Mouse (Mus musculus) lung, adult 2 months (tissue): ENCODE data around the gene Smarcc1. TPM values are rescaled to one million over a fixed set of nuclear protein-coding genes. Genes with fewer than 3 reads are reported as not detected.

Experiments
- DNase-seq: peaks from one replicate; pipeline ENCODE4 v3.0.0; 2022
- H3K4me1 ChIP-seq: fragments of 200-500 bp; 2 replicates; pipeline ENCODE4 v1.6.1; 2011; ENCODE audit warnings: low read length; ENCODE audit not compliant: control insufficient read depth, insufficient read depth
- H3K4me3 ChIP-seq: fragments of 200-500 bp; replicated peaks from 2 replicates; pipeline ENCODE3; 2011; ENCODE audit warnings: low read depth, mild to moderate bottlenecking, control low read depth, low read length; ENCODE audit errors: extremely low read depth
- CTCF ChIP-seq: fragments of 200-500 bp; IDR thresholded peaks from 2 replicates; pipeline ENCODE4 v1.5.1; 2011; ENCODE audit warnings: mild to moderate bottlenecking, low read length, control low read depth; ENCODE audit not compliant: insufficient read depth
- POLR2A ChIP-seq: fragments of 200-500 bp; IDR thresholded peaks from 2 replicates; pipeline ENCODE4 v1.6.1; 2011; ENCODE audit warnings: low read depth, mild to moderate bottlenecking, control low read depth, low read length, borderline replicate concordance; ENCODE audit errors: extremely low read depth
- WGBS: fragments of 180-500 bp; shearing (Covaris S2); methylation state at CpG from one replicate; pipeline ENCODE4 v1.1.7; 2018; 5-methylcytosine and 5-hydroxymethylcytosine counted together
- polyA plus RNA-seq: library from polyadenylated mRNA; depleted of rRNA; stranded (reverse); fragments of >200 nt; gene quantifications from 2 replicates; pipeline ENCODE4 v1.2.3, GENCODE M21; 2012

Gene Smarcc1
- polyA plus RNA-seq, 1 experiment: 11.9 TPM

GRCm38 (mm10) chr9:110229112-110229511 is 111.6 kb downstream of the Smarcc1 start:
- TF ChIP-seq POLR2A (no peak), CTCF (no peak)
- WGBS: 64% methylated on average over 1 of the region's 1 CpGs
- H3K4me3 ChIP-seq: no peak overlapping the region
- no peaks in the 10 kb centered on the region; the same call in 1 of the 2 replicates for H3K4me1 ChIP-seq
- DNase-seq: no peak

- no peak for DNase-seq
- H3K4me1 ChIP-seq: no peaks in the 10 kb centered on the region; the same call in 1 of the 2 replicates
- TF ChIP-seq POLR2A (no peak), CTCF (no peak)
- WGBS: 66% methylated on average over 10 of the region's 10 CpGs
- H3K4me3 ChIP-seq: no peak overlapping the region
Measured at GRCm38 (mm10) chr9:110229566-110230248, 112.2 kb downstream of the Smarcc1 start.

- Histone ChIP-seq H3K4me1 (no peaks in the 10 kb centered on the region; the same call in 1 of the 2 replicates), H3K4me3 (no peak overlapping the region)
- 70% methylated on average over 16 of the region's 16 CpGs for WGBS
- no peak for TF ChIP-seq CTCF
- no peak for TF ChIP-seq POLR2A
- no peak for DNase-seq
Measured at GRCm38 (mm10) chr9:110230395-110231071, 113.0 kb downstream of the Smarcc1 start.

- WGBS: 93% methylated on average over 6 of the region's 6 CpGs
- DNase-seq: no peak
- H3K4me1 ChIP-seq: no peaks in the 10 kb centered on the region
- TF ChIP-seq CTCF: no peak
- no peak for TF ChIP-seq POLR2A
- no peak overlapping the region for H3K4me3 ChIP-seq
Measured at GRCm38 (mm10) chr9:110234962-110235361, 117.5 kb downstream of the Smarcc1 start.

GRCm38 (mm10) chr9:110243221-110243833 is 125.8 kb downstream of the Smarcc1 start, which contains the start of gene Cspg5:
Gene Cspg5 (plus strand): TSS chr9:110243783.
- WGBS: 83% methylated on average over 7 of the region's 7 CpGs
- Histone ChIP-seq H3K4me1 (peaks cover 5% of the 10 kb centered on the region), H3K4me3 (no peak within 1 kb of the TSS)
- TF ChIP-seq POLR2A (no peak), CTCF (no peak)
- no peak for DNase-seq

- peaks cover 5% of the 10 kb centered on the region for H3K4me1 ChIP-seq
- 27% methylated on average over 7 of the region's 7 CpGs for WGBS
- TF ChIP-seq POLR2A (no peak), CTCF (no peak)
- peak; percentile 6 for DNase-seq
- H3K4me3 ChIP-seq: no peak overlapping the region
Measured at GRCm38 (mm10) chr9:110244567-110244888, 127.0 kb downstream of the Smarcc1 start.

- TF ChIP-seq POLR2A: no peak
- TF ChIP-seq CTCF: no peak
- H3K4me3 ChIP-seq: peak overlapping the region; percentile 59
- WGBS: 1% methylated on average over 93 of the region's 93 CpGs
- H3K4me1 ChIP-seq: peaks cover 5% of the 10 kb centered on the region
- DNase-seq: peak; percentile 33
Measured at GRCm38 (mm10) chr9:110244889-110245589, 127.5 kb downstream of the Smarcc1 start.

- whole genome bisulfite sequencing: under 1% methylated on average over 40 of the region's 40 CpGs
- TF ChIP-seq CTCF (no peak), POLR2A (no peak)
- Histone ChIP-seq H3K4me1 (peaks cover 5% of the 10 kb centered on the region), H3K4me3 (peak overlapping the region; percentile 59)
- DNase-seq: peak; percentile 36
Measured at GRCm38 (mm10) chr9:110245590-110246320, 128.2 kb downstream of the Smarcc1 start.

GRCm38 (mm10) chr9:110246321-110246640 is 128.8 kb downstream of the Smarcc1 start:
- WGBS: 34% methylated on average over 13 of the region's 13 CpGs
- no peak for TF ChIP-seq POLR2A
- no peak for TF ChIP-seq CTCF
- DNase-seq: no peak
- H3K4me1 ChIP-seq: peaks cover 5% of the 10 kb centered on the region
- H3K4me3 ChIP-seq: no peak overlapping the region

GRCm38 (mm10) chr9:110247049-110247448 is 129.5 kb downstream of the Smarcc1 start:
- Histone ChIP-seq H3K4me3 (no peak overlapping the region), H3K4me1 (peaks cover 5% of the 10 kb centered on the region)
- TF ChIP-seq CTCF: no peak
- no peak for TF ChIP-seq POLR2A
- no peak for DNase-seq
- WGBS: 88% methylated on average over 10 of the region's 10 CpGs
